Mouse (Mus musculus): ENCODE data around the gene Olfr813. TPM values are rescaled to one million over a fixed set of nuclear protein-coding genes. Genes with fewer than 3 reads are reported as not detected.

Olfr813 gene
- not detected for polyA plus RNA-seq (2014; fragmentation: Illumina TruSeq; extraction: RNeasy Lipid Tissue Mini Kit (QIAGEN cat#74804); ENCODE audit: low read depth, low replicate concordance)

DNA sequence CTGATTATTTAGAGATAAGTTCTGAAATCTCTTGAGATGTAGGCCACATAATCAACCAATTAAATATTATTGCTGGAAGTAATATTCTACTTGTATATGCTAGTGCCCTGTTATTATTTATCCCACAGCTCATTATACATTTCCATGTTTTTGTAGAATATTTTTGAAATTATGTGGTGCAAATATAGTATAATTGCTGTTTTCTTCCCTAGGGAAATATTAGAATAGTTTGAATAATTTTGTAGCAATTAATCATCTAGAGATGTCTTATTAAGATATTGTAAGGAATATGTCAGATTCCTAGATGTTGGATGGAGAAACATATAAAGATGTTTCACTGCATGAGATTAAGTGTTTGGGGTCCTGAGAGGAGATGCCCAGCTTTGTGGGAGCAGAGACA lies at the start of gene Olfr813:
Olfr813 (plus strand) TSS at position 301 of the 400 bp plus-strand sequence.

DNA sequence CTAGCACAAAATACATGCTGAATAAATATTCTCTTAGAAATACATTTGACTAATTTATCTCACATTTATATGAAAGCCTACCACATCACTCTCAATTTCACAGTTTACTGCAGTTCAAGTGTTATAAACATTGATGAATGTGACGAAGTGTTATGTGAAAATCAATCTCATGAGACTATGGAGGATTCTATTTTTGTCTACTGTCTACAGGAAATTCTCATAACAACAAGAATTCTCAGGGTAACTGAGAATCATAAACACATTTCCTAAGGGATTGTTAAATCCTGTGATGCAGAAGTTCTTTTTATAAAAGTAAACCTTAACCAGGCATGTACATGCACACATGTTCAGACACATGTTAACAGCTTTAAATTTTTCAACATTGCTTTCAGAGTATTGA lies 9.2 kb upstream of the Olfr813 start, which contains the start of gene Olfr812:
Olfr812 (minus strand) TSS at position 101 of the 400 bp plus-strand sequence.

DNA sequence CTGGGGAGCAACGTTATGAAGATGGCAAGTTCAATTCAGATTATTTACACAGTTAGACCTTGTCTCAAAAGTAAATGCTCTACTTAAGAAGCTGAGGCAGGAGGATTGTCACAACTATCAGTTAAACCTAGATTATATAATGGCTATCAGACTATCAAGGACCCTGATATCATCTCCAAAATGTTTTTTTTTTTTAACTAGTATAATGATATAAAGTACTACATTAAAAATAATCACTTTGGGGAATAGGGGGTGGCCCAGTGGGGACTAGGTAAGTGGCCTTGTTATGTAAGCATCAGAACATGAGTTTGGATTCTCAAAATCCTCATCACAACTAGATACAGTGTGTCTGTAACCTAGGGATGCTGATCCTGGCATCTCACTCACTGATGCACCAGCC lies 24.6 kb downstream of the Olfr813 start, which contains the start of gene Olfr814:
Olfr814 (minus strand) TSS at position 101 of the 400 bp plus-strand sequence.

DNA sequence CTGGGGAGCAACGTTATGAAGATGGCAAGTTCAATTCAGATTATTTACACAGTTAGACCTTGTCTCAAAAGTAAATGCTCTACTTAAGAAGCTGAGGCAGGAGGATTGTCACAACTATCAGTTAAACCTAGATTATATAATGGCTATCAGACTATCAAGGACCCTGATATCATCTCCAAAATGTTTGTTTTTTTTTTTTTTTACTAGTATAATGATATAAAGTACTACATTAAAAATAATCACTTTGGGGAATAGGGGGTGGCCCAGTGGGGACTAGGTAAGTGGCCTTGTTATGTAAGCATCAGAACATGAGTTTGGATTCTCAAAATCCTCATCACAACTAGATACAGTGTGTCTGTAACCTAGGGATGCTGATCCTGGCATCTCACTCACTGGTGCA lies 50.6 kb downstream of the Olfr813 start, which contains the start of gene Olfr815:
Olfr815 (minus strand) TSS at position 101 of the 400 bp plus-strand sequence.

Other genes with a start within 250 kb of the Olfr813 start
- gene Olfr796, start 242.8 kb upstream of the Olfr813 start, polyA plus RNA-seq (2014; fragmentation: Illumina TruSeq; extraction: RNeasy Lipid Tissue Mini Kit (QIAGEN cat#74804); ENCODE audit: low read depth, low replicate concordance) = not detected
- not detected for gene Olfr798, start 227.4 kb upstream of the Olfr813 start, polyA plus RNA-seq (2014; fragmentation: Illumina TruSeq; extraction: RNeasy Lipid Tissue Mini Kit (QIAGEN cat#74804); ENCODE audit: low read depth, low replicate concordance)
- not detected for gene Olfr799, start 217.9 kb upstream of the Olfr813 start, polyA plus RNA-seq (2014; fragmentation: Illumina TruSeq; extraction: RNeasy Lipid Tissue Mini Kit (QIAGEN cat#74804); ENCODE audit: low read depth, low replicate concordance)
- gene Olfr800, start 197.7 kb upstream of the Olfr813 start, polyA plus RNA-seq (2014; fragmentation: Illumina TruSeq; extraction: RNeasy Lipid Tissue Mini Kit (QIAGEN cat#74804); ENCODE audit: low read depth, low replicate concordance) = not detected
- not detected for gene Olfr801, start 181.5 kb upstream of the Olfr813 start, polyA plus RNA-seq (2014; fragmentation: Illumina TruSeq; extraction: RNeasy Lipid Tissue Mini Kit (QIAGEN cat#74804); ENCODE audit: low read depth, low replicate concordance)
- gene Olfr802, start 167.2 kb upstream of the Olfr813 start, polyA plus RNA-seq (2014; fragmentation: Illumina TruSeq; extraction: RNeasy Lipid Tissue Mini Kit (QIAGEN cat#74804); ENCODE audit: low read depth, low replicate concordance) = not detected
- not detected for gene Olfr803, start 161.1 kb upstream of the Olfr813 start, polyA plus RNA-seq (2014; fragmentation: Illumina TruSeq; extraction: RNeasy Lipid Tissue Mini Kit (QIAGEN cat#74804); ENCODE audit: low read depth, low replicate concordance)
- not detected for gene Olfr804, start 152.2 kb upstream of the Olfr813 start, polyA plus RNA-seq (2014; fragmentation: Illumina TruSeq; extraction: RNeasy Lipid Tissue Mini Kit (QIAGEN cat#74804); ENCODE audit: low read depth, low replicate concordance)
- not detected for gene Olfr805, start 126.0 kb upstream of the Olfr813 start, polyA plus RNA-seq (2014; fragmentation: Illumina TruSeq; extraction: RNeasy Lipid Tissue Mini Kit (QIAGEN cat#74804); ENCODE audit: low read depth, low replicate concordance)
- gene Olfr806, start 113.4 kb upstream of the Olfr813 start, polyA plus RNA-seq (2014; fragmentation: Illumina TruSeq; extraction: RNeasy Lipid Tissue Mini Kit (QIAGEN cat#74804); ENCODE audit: low read depth, low replicate concordance) = not detected
- not detected for gene Olfr807, start 97.6 kb upstream of the Olfr813 start, polyA plus RNA-seq (2014; fragmentation: Illumina TruSeq; extraction: RNeasy Lipid Tissue Mini Kit (QIAGEN cat#74804); ENCODE audit: low read depth, low replicate concordance)
- gene Olfr808, start 89.9 kb upstream of the Olfr813 start, polyA plus RNA-seq (2014; fragmentation: Illumina TruSeq; extraction: RNeasy Lipid Tissue Mini Kit (QIAGEN cat#74804); ENCODE audit: low read depth, low replicate concordance) = not detected
- not detected for gene Olfr809, start 80.7 kb upstream of the Olfr813 start, polyA plus RNA-seq (2014; fragmentation: Illumina TruSeq; extraction: RNeasy Lipid Tissue Mini Kit (QIAGEN cat#74804); ENCODE audit: low read depth, low replicate concordance)
- gene Olfr810, start 60.5 kb upstream of the Olfr813 start, polyA plus RNA-seq (2014; fragmentation: Illumina TruSeq; extraction: RNeasy Lipid Tissue Mini Kit (QIAGEN cat#74804); ENCODE audit: low read depth, low replicate concordance) = not detected
- not detected for gene Olfr811, start 51.0 kb upstream of the Olfr813 start, polyA plus RNA-seq (2014; fragmentation: Illumina TruSeq; extraction: RNeasy Lipid Tissue Mini Kit (QIAGEN cat#74804); ENCODE audit: low read depth, low replicate concordance)
- not detected for gene Olfr812, start 9.3 kb upstream of the Olfr813 start, polyA plus RNA-seq (2014; fragmentation: Illumina TruSeq; extraction: RNeasy Lipid Tissue Mini Kit (QIAGEN cat#74804); ENCODE audit: low read depth, low replicate concordance)
- gene Olfr814, start 24.5 kb downstream of the Olfr813 start, polyA plus RNA-seq (2014; fragmentation: Illumina TruSeq; extraction: RNeasy Lipid Tissue Mini Kit (QIAGEN cat#74804); ENCODE audit: low read depth, low replicate concordance) = not detected
- not detected for gene Olfr815, start 50.5 kb downstream of the Olfr813 start, polyA plus RNA-seq (2014; fragmentation: Illumina TruSeq; extraction: RNeasy Lipid Tissue Mini Kit (QIAGEN cat#74804); ENCODE audit: low read depth, low replicate concordance)
- gene Olfr816, start 60.2 kb downstream of the Olfr813 start, polyA plus RNA-seq (2014; fragmentation: Illumina TruSeq; extraction: RNeasy Lipid Tissue Mini Kit (QIAGEN cat#74804); ENCODE audit: low read depth, low replicate concordance) = not detected
- gene Olfr818, start 93.7 kb downstream of the Olfr813 start, polyA plus RNA-seq (2014; fragmentation: Illumina TruSeq; extraction: RNeasy Lipid Tissue Mini Kit (QIAGEN cat#74804); ENCODE audit: low read depth, low replicate concordance) = not detected
- not detected for gene Olfr819, start 111.9 kb downstream of the Olfr813 start, polyA plus RNA-seq (2014; fragmentation: Illumina TruSeq; extraction: RNeasy Lipid Tissue Mini Kit (QIAGEN cat#74804); ENCODE audit: low read depth, low replicate concordance)
- gene Olfr247, start 120.8 kb downstream of the Olfr813 start, polyA plus RNA-seq (2014; fragmentation: Illumina TruSeq; extraction: RNeasy Lipid Tissue Mini Kit (QIAGEN cat#74804); ENCODE audit: low read depth, low replicate concordance) = not detected
- not detected for gene Gm10310, start 129.7 kb downstream of the Olfr813 start, polyA plus RNA-seq (2014; fragmentation: Illumina TruSeq; extraction: RNeasy Lipid Tissue Mini Kit (QIAGEN cat#74804); ENCODE audit: low read depth, low replicate concordance)
- not detected for gene Olfr820, start 157.3 kb downstream of the Olfr813 start, polyA plus RNA-seq (2014; fragmentation: Illumina TruSeq; extraction: RNeasy Lipid Tissue Mini Kit (QIAGEN cat#74804); ENCODE audit: low read depth, low replicate concordance)
- gene Olfr821, start 175.0 kb downstream of the Olfr813 start, polyA plus RNA-seq (2014; fragmentation: Illumina TruSeq; extraction: RNeasy Lipid Tissue Mini Kit (QIAGEN cat#74804); ENCODE audit: low read depth, low replicate concordance) = not detected
- not detected for gene Olfr822, start 215.8 kb downstream of the Olfr813 start, polyA plus RNA-seq (2014; fragmentation: Illumina TruSeq; extraction: RNeasy Lipid Tissue Mini Kit (QIAGEN cat#74804); ENCODE audit: low read depth, low replicate concordance)